Mouse (Mus musculus): ENCODE measurements around the gene Ptpn14.

Ptpn14 gene

DNA sequence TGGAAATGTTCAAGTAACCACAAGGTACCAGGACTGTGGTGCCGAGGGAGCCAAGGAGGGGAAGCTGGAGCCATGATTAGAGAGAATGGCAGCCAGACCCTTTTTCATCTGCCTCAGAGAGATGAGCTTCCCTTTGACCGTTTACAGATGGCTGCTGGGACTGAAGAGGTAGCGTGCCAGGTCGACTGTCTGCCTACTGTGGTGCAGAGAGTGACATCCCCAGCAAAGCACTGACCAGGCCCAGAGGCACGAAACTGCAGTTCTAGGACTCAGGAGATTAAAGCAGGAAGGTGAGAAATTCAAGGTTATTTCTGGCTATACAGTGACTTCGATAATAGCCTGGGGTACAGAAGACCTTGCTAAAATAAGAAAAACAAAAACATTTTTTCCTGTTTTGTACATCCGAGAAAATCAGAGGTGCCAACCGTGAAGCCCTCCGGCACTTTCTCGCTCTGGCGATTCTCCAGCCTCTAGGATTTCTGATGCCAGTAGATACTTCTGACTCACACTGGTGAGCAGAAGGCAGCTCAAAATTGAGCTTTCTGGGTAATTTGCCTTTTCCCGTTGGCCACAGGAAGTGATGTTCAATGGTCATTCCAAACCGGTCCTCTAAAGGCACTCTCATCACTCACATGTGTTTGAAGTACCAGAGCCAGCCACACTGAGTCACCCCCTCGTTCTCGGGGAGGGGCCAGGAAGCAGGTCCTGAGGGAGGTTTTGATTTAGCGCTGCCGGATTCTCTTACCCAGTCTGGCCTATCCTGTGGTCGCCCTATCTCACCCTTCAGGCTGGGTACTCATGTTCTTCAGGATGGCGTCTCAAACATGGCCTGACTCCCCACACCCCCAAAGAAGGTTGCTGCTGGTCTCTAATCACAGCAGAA lies 11.9 kb upstream of the Ptpn14 start:
- in situ Hi-C loops (cut with MseI, MboI): loop anchor here in 1 of 2 experiments (25.0 kb wide), 1 partner anchor 446 kb away; the partner anchor contains the start of gene Prox1

DNA sequence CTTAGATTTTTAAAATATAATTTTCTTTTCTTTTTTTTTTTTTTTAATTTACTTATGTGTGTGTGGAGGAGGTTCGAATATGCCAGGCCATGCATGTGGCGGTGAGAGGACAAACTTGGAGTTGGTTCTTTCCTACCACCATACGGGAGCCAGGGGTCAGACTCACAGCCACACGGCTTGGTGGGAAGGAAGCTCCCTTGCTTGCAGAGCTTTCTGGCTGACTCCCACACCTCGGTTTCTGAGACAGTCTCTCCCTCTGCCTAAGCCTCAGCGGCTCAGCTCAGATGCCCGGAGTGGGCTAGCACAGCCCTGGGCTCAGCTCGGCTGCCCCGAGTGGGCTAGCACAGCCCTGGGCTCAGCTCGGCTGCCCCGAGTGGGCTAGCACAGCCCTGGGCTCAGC lies 10.5 kb upstream of the Ptpn14 start:
- in situ Hi-C loops (cut with MseI, MboI): loop anchor here in 1 of 2 experiments (25.0 kb wide), 1 partner anchor 445 kb away; the partner anchor contains the start of gene Prox1

DNA sequence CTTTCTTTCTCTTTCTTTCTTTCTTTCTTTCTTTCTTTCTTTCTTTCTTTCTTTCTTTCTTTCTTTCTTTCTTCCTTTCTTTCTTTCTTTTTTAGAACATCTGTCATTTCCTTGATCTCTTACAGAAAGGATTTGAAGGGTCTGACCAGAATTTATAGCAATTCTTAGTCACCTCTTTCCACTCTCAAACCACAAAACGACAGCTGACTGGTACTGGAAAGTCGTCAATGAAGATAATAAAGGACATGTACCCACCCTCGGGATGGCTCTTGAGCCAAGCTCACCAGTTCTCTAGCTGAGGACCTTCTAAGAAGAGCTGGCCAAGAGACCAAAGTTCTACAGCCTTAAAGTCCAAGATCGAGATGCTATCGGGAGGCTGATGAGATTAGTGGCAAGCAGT lies 9.5 kb upstream of the Ptpn14 start:
- in situ Hi-C loops (cut with MseI, MboI): loop anchor here in 1 of 2 experiments (25.0 kb wide), 1 partner anchor 444 kb away; the partner anchor contains the start of gene Prox1

DNA sequence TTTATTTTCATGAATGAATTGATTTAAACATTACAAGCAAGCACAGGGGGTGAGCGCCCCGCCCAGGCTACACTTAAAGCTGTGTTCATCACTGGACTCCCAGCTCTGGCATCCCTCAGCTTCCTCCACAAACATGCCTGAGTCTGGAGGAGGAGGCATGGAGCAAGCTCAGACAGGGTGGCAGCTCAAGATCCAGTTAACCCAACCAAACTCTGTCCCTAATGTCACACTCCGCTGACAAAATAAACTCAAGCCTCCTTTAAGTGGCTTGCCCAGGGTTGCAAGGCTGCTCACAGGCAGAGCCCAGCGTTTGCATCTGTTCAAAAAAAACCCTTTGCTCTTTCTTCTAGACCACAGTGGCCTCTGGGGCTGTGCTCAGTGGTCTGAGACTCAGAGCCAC lies 1.9 kb upstream of the Ptpn14 start:
- in situ Hi-C loops (cut with MseI, MboI): no loop called here

DNA sequence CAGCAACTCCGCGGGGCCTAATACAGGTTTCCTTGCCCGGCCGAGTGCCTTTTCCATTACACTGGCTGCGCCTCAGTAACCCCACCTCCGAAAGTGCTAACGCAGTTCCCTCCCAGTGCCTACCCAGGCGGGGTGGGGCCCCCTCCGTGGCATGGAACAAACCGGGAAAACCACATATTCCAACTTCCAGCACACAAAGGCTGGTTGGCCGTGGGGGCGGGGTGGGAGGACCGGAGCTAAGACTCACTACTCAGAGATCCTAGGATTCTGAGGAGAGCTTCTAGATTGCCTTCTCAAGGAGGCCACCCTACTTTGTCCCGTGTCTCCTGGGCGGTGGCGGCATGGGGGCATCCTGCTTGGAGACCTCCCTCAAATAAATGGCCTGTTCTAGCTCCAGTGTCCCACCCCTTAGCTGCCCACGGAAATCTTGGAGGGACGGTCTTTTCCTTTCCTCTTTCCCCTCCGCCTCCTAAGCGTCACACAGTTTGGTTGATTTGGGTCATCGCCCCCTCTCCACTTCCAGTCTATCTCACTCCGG lies 653 bp upstream of the Ptpn14 start:
- in situ Hi-C loops (cut with MseI, MboI): no loop called here

DNA sequence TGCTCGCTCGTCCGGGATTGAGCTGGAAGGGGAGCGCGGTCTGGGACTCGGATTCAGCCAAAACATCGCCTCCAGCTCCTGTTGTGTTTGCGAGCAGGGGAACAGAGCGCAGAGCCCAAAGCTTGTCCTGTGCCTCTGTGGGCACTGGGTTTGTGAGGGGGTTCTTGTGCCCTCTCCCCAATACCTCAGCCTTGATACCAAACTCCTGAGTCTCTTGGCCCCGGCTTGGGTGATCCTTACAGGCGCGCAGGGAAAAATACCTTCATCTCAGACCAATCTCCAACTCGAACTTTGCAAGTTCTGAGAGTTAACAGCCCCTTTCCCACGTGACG lies 682 bp downstream of the Ptpn14 start:
- in situ Hi-C loops (cut with MseI, MboI): no loop called here

DNA sequence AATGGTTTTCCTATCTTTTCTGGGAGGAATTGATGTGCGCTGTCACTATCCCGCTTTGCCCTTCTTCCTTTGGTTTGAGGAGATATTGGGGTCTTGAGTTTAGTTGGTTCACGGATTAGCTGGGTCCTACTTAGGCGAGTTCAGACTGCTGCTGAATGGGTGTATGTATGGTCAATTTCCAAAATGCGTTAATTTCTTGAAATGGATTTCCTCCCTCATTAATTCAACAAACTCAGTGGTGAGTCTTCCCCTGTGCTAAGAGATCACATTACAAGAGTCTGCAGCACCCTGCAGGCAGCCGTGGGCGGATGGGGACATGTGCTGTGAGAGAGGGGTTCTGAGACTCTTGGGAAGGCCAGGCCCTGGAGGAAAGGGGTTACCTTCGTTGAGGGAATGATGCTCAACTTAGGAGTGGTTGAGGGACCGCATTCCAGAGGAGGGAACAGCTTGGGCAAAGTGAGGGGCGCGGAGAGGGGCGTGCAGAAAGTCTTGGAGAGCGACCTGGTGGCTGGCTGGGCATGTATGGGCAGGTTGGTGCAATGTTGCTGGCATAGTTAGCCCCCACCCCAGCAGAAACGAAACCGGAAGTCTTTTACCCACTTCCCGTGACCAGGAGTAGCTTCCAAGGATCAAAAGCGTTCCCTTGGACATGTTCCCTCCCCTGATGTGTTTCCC lies 1.2 kb downstream of the Ptpn14 start:
- in situ Hi-C loops (cut with MseI, MboI): no loop called here

DNA sequence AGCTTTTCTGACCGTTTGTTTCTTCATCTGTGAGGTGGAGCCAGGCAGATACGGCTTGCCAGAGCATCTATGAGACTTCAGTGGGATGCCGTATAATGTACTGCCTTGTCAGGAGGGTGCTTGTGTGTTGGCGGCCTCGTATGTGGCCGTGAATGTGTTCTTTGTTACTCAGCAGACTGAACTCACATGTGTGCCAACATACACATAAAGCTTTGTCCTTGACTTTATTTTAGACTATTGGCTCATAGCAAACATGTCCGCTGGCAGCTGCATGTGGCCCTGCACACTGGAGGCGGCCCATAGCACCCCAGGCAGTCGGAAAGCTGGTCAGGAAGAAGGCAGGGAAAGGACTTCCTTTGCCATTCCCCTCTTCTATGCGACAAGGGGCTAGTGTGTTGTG lies 3.6 kb downstream of the Ptpn14 start:
- in situ Hi-C loops (cut with MseI, MboI): no loop called here

DNA sequence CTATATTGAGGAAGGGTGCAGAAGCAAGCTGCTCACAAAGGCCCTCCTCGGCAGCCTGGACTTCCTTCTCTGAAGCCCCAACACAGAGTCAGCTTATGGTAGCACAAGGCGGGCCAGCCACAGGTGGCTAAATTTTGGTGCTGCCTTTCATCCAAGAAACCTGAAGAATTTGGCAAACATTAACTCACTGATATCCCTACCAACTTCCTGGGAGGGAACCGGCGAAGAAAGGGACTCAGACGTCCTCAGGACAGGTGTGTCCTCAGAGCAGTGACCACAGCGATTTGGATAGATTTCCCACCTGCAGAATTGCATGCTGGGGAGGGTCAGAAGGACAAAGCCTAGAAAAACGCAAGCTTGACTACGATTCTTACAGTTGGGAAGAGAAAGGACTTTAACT lies 4.1 kb downstream of the Ptpn14 start:
- in situ Hi-C loops (cut with MseI, MboI): no loop called here

DNA sequence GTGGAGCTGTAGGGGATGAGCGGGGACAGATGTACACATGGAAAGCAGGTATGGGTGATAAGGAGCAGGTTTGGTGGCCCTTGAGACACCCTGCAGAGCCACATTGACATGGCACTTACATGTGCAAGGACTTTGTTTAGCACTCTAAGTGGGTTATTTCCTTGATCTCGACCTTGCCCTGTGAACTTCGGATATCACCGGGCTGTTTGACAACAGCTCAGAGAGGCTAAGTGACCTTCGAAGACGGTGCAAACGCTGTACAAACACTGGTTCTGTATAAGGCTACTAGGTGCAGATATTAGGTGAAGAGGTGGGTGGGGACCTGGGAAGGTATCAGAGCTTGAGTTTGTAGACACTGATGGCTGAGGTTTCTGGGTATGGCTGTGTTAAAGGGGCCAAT lies 12.0 kb downstream of the Ptpn14 start:
- in situ Hi-C loops (cut with MseI, MboI): no loop called here

DNA sequence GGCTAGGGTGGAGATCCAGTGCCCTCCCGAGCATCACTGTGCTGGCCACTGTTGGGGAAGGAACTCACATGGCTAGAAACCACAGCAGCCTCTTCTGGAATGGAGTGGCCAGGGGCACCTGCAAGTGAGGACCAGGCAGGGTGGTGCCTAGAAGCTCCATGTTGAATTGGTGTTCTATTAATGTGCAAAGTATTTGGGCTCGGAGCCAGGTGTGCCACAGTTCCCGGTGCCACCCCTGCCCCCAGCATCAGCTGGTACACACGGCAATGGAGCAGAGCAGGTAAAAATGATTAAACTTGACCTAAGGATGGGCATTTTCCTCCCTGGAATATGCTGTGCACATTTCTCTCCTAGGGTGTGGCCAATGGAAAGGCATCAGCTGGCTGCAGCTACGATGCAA lies 14.0 kb downstream of the Ptpn14 start:
- in situ Hi-C loops (cut with MseI, MboI): no loop called here

DNA sequence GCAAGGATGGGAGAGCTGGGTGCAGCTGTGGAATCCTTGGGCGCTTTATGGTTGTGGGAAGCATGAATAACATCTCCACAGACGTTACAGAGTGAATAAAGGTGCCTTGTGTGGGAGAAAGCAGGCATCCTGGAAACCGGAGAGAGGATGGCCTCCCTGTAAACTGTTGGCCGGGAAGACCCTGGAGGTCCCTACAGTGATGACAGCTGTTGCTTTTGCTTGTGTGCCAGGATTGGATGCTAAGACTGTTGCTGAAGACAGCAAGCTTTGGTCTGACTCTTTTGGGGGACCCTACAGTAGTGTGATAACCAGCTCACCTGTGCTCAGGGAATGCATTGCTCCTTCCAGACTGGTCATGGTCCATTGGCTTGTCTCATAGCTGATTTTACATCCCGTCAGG lies 15.1 kb downstream of the Ptpn14 start:
- in situ Hi-C loops (cut with MseI, MboI): no loop called here

DNA sequence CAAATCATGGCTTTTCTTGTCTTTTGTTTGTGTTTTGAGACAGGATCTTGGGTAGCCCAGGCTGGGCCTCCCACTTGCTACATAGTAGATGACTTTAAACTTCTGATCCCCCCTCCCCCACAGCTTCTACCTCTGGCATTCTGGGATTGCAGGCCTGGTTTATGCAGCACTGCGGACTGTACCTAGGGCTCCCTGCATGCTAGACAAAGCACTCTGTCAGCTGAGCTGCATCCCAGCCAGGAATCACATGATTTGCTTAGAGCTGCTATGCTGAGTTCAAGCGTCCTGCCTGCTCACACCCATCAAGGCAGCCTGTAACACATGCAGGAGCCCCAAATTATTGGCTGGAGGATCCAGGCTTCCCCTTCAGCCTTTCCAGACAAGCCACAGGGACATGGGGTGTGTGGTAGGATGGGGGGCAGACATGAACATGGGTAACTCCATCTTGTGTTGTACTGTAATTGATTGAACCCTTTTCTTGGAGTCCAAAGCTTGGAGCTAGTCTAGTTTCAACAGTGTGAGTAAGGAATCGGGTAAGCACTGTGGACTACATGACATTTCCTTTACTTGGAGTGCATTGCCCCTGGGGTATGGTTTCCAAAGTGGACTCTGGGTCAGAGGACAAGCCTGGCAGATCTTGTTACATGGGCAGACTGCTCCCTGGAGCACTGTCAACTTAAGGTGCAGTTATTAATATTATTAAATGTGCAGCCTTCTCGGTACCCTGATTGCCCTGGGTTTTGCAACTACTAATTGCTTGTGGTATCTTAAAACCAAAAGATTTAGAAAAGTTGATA lies 17.0 kb downstream of the Ptpn14 start:
- in situ Hi-C loops (cut with MseI, MboI): no loop called here

DNA sequence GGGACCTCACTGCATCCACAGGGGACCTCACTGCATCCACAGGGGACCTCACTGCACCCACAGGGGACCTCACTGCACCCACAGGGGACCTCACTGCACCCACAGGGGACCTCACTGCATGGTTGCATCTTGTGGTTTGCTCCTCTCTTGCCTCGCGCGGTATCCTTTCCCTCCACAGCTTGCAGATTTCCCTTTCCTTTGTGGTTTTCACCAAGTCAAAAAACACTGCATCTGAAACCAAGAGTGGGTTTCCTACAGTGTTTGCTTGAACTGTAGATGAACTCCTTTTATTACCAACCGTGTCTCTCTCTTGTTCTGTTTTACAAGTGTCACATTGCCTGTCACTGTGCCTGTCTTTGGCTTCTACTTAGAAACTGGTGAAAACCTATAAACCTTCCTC lies 18.5 kb downstream of the Ptpn14 start:
- in situ Hi-C loops (cut with MseI, MboI): no loop called here

DNA sequence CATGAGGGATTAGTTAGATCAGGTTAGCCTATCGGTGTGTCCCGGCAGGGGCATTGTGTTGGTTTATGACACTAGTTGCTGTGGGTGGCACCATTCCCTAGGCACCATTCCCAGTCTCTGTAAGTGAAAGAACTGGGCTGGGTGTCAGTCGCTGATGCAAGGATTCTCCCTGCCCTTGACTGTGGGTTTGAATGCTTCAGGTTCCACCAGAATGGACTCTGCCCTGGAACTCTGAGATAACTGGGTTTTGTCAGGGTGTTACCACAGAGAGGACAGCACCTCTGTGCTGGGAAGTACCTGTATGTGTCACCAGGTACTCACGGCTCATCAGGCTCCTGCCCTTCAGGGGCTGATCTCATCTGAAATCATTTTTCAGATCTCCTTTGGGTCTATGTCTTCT lies 21.7 kb downstream of the Ptpn14 start:
- in situ Hi-C loops (cut with MseI, MboI): no loop called here

DNA sequence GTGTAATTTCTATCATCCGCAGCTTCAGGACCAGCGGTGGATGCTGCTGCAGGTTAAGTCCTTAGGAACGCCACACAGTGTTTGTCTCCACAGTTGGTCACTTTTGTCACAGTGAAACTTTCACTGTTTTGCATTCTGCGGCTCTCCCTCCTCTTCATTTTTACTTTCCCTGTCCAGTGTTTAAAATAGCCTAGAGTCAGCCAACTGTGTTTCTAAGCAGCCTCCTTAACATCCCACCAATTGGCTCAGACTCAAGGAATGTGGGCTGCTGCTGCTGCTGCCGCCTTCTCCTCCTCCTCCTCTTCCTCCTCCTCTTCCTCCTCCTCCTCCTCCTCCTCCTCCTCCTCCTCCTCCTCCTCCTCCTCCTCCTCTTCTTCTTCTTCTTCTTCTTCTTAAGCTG lies 22.2 kb downstream of the Ptpn14 start:
- in situ Hi-C loops (cut with MseI, MboI): no loop called here

DNA sequence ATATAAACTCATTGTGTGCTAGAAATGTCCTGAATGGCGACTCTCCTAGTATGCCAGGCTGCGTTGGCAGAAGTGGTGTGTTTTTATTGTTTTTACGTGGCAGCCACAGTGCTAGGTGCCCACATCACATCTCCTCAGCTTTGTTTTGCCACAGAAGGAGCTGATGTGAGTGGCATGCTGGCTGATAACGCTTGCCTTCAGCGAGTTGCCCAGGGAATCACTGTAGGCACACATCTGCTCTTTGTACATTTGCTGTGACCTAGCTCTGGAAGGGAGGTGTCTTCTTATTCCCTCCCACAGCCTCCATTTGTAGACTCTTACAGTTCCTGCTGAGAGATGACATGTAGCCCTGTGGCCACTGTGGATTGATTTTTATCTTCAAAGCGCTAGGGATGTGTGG lies 24.2 kb downstream of the Ptpn14 start:
- in situ Hi-C loops (cut with MseI, MboI): no loop called here

DNA sequence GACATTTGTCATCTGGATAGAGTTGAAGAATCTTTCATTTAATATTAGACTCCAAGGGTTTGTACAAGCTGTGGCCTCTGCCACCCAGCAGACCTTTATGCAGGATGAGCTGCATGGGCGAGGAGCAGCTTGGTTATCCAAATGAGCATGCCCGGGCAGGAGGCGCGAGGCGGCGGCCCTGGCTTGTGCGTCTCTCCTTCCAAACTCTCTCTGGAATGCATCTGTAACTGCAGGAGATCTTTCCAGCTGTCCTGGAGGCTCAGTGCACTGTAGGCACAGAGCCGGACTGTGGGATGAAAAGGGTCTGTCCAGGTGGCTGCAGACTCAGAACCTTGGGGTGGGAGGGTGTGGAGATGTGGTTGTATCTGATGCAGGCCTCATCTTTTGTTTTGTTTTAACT lies 27.0 kb downstream of the Ptpn14 start:
- in situ Hi-C loops (cut with MseI, MboI): no loop called here

DNA sequence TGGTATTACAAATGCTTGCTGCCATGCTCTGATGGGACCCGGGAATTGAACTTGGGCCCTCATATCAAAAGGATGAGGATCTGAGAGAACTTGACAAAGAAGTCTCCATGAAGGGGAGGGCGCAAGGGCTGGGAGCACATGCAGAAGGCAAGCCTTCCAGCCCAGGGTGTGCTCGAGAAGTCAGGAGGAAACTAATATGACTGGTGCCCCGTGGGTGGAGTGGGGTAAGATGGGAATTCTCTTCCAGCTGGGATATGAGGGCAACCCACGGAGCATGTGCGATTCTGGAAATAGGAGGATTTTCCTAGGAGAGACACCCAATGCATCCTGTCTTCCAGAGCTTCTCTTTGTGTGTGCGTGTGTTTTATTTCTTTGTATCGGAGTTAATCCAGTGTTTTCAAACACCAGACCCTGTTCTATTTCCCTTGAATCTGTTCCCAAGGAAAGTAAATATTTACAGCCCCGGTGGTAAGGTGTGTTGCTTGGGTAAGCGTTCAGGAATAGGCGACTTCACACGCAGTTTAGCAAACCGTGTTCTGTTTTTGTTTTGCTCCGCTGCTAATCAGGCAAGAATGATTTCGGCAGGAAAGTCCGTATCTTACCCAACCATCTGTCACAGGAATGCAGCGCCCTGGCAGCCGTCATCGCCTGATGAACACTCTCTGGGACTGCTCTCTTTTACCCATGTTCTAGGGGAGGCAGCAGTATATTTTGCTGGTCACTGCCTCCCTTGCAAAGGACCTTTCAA lies 28.4 kb downstream of the Ptpn14 start:
- in situ Hi-C loops (cut with MseI, MboI): no loop called here

DNA sequence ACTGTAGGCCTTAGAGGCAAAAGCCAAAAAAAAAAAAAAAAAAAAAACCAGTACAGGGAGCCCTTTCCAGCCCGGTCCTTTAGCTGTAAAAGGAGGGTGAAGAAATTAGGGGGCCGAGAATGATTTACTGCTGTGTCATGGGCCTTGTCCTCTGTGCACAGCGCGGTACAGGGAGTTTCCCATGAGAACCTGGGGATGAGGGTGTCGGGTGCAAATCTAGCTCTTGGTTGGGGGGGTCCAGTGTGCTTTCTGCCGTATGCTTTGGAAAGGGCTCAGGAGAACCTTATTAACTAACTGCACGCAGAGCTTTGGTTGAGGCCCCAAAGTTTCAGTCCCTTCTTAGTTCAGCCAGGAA lies 29.0 kb downstream of the Ptpn14 start:
- in situ Hi-C loops (cut with MseI, MboI): no loop called here

DNA sequence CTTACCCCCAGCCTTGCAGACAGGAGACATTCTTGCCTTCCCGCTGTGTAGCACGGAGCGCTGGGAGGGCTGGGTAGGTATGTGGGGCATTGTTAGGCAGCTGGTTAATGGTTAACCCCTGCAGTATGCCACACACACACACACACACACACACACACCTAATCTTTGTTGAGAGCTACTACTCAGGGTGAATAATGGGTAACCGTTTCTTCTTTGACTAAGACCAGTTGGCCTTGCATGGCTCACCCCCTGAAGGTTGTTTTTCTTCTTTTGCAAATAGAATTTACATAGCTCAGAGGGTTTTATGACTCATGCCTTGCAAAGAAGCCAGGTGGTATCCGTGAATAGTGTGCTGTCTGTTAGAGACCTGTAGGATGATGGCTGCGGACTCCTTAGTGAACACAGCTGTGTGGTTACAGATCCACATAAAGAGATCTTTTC lies 33.5 kb downstream of the Ptpn14 start:
- in situ Hi-C loops (cut with MseI, MboI): no loop called here

Measured in mouse trophoblast stem cell (cell line).